Mouse (Mus musculus): ENCODE data around the gene 4931422A03Rik.
"Not testable (repeated sequence)": the region's sequence is repeated elsewhere in the genome, so short reads cannot be mapped to it uniquely, and the experiment has no call there.

Gene 4931422A03Rik

GRCm38 (mm10) chr2:104027458-104028138, 563 bp downstream of the 4931422A03Rik start, which contains the start of gene Fbxo3:
TSS of gene Fbxo3 (plus strand) at chr2:104027721.
- DNase-seq (ENCODE audit: low read depth) = peak; percentile 84

- no peak for DNase-seq (ENCODE audit: low read depth)
Observed at GRCm38 (mm10) chr2:104024656-104025055, 3.5 kb downstream of the 4931422A03Rik start.

- no peak for DNase-seq (ENCODE audit: low read depth)
Observed at GRCm38 (mm10) chr2:104023096-104023495, 5.1 kb downstream of the 4931422A03Rik start.

DNA sequence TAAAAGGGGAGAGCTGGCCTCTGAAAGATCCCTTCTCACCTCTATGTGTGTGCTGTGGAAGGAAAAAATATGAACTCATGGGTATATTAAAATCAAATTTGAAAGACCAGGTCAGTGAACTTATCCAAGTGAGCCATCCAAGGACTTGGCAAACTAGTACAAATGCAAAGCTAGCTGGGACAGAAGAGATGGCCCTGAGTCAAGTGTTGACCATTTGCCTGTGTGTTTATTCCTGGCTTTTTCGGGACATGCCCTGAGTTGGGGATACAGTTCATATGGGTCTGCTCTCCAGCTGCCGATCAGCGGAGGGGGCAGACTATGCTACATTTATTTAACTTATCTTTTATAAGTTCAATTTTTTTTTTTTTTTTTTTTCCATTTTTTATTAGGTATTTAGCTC, 19.3 kb downstream of the 4931422A03Rik start:
- not testable (repeated sequence) for DNase-seq (ENCODE audit: low read depth)

DNA sequence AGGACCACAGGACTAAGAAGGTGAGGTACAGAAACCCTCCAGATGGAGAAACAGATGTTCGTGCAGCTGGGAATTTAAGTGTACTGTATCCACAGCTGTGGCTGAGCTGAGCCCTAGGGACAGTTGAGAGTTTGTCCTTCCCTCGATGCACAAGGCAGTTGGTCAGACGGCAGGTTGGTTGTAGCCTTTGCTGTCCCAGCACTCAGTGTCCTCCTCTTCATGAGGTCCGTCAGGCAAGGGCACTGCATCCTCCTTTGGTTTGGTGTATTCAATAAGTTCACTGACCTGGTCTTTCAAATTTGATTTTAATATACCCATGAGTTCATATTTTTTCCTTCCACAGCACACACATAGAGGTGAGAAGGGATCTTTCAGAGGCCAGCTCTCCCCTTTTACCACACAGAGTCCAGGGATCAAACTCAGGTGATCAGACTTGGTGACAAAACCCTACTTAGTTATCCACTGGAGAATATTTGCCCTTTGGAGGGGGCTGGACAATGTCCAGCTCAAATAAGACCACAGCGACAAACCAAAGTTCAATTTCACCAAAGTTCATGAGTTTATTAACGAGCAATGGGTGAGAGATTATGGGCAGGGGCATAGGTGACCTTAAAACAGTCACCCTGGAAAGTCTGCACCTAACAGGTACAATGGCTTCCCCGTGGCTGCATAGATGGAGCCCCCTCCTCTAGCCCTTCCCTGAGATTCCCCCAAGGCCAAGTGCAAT, 20.2 kb downstream of the 4931422A03Rik start:
- no peak for DNase-seq (ENCODE audit: low read depth)

- peak; percentile 70 for DNase-seq (ENCODE audit: low read depth)
Observed at GRCm38 (mm10) chr2:104002711-104003413, 25.3 kb downstream of the 4931422A03Rik start.

GRCm38 (mm10) chr2:104001861-104002260, 26.3 kb downstream of the 4931422A03Rik start:
- peak; percentile 56 for DNase-seq (ENCODE audit: low read depth)

DNA sequence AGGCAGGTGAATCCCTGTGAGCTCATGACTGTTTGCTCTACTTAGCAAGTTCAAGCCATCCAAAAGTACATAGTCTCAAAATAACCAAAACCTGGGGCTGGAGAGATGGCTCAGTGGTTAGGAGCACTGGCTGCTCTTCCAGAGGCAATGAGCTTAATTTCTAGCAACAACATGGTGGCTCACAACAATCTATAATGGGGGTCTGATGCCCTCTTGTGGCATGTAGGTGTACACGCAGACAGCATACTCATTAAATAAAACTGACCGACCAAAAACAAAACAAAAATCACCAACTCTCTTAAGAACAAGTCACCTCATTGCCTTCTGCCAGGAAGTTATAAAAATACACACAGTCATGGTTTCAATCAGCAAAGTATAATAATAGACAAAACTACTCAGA, 27.1 kb downstream of the 4931422A03Rik start:
- DNase-seq (ENCODE audit: low read depth) = peak; percentile 83

GRCm38 (mm10) chr2:103992618-103993332, 35.4 kb downstream of the 4931422A03Rik start:
- DNase-seq (ENCODE audit: low read depth) = no peak

DNA sequence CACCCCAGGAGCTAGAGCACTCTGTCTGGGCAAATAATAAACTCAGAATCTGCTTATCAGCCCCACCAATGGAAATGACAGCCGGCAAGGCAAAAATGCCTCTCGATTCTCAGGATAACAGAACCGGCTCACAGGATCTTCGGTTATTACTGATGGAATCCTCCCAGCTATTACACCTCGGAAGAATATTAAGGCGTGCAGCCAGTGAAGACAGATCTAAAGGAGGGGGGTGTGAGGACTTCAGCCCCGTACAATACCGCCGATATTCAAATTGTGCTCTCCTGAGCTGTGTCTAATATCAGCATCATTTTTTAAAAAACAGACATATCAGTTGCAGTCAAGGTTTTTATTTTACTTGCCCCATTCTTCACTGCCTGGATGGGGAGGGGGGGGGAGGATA, 36.0 kb downstream of the 4931422A03Rik start:
- no peak for DNase-seq (ENCODE audit: low read depth)

- DNase-seq (ENCODE audit: low read depth) = no peak
Observed at GRCm38 (mm10) chr2:103991303-103991702, 36.9 kb downstream of the 4931422A03Rik start.

GRCm38 (mm10) chr2:103989724-103990123, 38.4 kb downstream of the 4931422A03Rik start:
- no peak for DNase-seq (ENCODE audit: low read depth)

GRCm38 (mm10) chr2:103987595-103987994, 40.6 kb downstream of the 4931422A03Rik start:
- not testable (repeated sequence) for DNase-seq (ENCODE audit: low read depth)

DNA sequence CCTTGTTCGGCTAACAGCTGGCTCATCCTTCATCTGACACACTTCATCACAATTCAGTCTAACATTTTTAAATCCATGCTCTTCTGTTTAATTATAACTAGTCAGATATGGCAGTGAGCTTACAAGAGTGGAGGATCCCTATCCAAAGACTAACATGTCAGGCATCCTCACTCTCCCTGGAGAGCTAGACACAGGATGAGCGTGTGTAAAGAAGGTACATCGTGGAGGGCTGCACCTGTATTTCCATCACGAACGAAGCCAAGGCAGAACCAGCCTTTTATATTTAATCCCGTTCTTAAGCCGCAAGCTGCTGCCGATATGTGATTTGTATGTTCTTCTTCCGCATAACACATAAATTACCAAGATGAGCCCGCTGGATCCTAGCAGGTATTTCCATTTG, 45.0 kb downstream of the 4931422A03Rik start:
- no peak for DNase-seq (ENCODE audit: low read depth)

- DNase-seq (ENCODE audit: low read depth) = peak; percentile 76
Observed at GRCm38 (mm10) chr2:103982250-103982649, 45.9 kb downstream of the 4931422A03Rik start.

DNA sequence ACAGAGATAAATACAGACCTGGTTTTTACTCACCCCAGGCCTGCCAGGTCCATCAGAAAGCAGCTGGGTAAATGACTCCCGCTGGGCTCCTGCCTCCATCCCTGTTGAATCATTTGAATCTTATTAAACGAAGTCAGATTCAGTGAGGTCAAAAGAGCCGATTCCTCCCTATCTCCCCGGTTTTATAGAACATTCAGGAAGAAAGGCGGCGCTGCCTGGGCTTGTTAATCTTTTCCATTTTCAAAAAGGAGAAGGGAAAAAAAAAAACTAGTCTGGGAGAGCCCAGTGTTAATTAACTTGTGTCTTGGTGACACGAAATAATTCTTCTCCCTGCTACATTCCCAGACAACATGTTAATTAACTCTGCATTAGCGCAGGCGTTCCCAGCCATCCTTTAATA, 50.4 kb downstream of the 4931422A03Rik start:
- no peak for DNase-seq (ENCODE audit: low read depth)

DNA sequence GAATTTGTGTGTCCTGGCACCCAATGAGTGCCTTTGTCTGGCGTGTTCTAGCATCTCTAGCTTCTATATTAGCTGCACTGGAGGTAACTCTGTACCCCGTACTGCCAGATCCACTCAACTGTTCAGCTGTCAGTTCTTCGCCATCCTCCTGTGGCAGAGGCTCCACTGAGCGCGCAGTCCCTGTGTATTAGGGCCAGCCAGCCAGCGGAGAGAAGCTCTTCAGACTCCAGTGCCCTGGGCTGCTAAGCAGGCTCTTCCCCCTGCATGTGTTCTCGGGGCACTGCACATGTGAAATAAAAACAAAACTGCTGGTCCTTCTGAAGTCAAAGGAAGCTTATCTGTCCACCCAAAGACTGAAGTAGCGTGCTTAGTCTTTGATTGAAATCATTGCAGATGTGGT, 50.9 kb downstream of the 4931422A03Rik start:
- DNase-seq (ENCODE audit: low read depth) = no peak

DNA sequence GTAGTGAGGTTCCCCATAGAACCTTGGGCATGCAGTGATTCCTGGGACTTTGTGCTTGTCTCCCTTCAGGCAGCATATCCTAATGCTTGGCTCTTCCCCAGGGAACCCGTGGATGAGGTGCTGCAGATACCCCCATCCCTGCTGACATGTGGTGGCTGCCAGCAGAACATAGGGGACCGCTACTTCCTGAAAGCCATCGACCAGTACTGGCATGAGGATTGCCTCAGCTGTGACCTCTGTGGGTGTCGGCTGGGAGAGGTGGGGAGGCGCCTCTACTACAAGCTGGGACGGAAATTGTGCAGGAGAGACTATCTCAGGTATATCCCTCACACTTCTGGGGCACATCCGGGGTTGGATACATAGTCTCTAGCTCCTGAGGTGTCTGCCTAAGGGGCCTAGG, 52.3 kb downstream of the 4931422A03Rik start:
- DNase-seq (ENCODE audit: low read depth) = no peak

DNA sequence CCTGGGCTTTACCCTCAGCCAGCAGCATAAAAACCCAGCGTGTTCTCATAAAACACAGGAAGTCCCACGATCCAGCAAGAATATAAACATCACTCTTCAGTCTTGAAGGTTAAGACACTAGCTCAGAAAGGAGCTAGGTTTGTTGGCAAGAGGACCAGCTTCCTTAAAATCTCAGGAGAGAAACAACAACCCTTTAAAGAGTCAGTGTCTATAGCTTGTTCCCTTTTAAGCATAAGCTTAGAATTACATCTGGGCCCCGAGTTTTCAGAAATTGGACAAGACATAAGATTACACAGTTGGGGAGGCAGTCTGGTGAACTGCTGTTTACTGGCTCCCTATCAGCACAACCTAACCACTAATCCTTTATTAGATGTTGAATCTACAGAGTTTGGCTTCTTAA, 56.3 kb downstream of the 4931422A03Rik start:
- DNase-seq (ENCODE audit: low read depth) = no peak

GRCm38 (mm10) chr2:103970791-103971649, 57.1 kb downstream of the 4931422A03Rik start:
- no peak for DNase-seq (ENCODE audit: low read depth)

All from 416B (cell line).